Mouse (Mus musculus): ENCODE measurements around the gene Tgtp1. TPM values are rescaled to one million over a fixed set of nuclear protein-coding genes. Genes with fewer than 3 reads are reported as not detected.
"Not testable (repeated sequence)": the region's sequence is repeated elsewhere in the genome, so short reads cannot be mapped to it uniquely, and the experiment has no call there.

Gene Tgtp1
- 1.8 and 2.2 TPM in 2 replicates for polyA plus RNA-seq (2015; fragmentation: Nextera tagmentation; extraction: Ambion mirVana)

DNA sequence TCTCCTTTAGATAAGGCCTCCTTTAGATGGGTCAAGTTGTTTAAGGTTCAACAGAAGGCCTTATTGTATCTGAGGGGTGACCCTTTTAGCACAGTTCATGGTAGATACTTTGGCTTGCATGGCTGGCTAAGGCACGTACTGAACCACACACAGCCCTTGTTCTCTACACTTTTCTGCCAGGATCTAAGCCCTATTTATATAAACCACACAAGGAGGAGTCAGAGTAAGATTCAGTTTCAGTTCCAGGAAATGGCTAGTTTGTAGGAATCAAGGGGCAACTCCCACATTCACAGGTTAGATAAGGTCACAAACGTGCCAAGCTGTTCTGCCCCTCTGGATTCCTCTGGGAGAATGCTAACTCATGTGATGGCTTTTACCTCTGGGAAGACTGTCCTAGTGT is at the start of gene Tgtp1:
Gene Tgtp1, minus strand, starts transcription at position 155 of the 400 bp plus-strand sequence.
- H3K4me3 ChIP-seq (replicated peaks); H3K9ac ChIP-seq; H3K4me2 ChIP-seq (replicated peaks); H3K9me3 ChIP-seq; H3K27ac ChIP-seq; H3K27me3 ChIP-seq (replicated peaks); H3K36me3 ChIP-seq; ATAC-seq; H3K4me1 ChIP-seq (replicated peaks): not testable (repeated sequence)
- 39% methylated on average over 2 of the region's 2 CpGs for WGBS

DNA sequence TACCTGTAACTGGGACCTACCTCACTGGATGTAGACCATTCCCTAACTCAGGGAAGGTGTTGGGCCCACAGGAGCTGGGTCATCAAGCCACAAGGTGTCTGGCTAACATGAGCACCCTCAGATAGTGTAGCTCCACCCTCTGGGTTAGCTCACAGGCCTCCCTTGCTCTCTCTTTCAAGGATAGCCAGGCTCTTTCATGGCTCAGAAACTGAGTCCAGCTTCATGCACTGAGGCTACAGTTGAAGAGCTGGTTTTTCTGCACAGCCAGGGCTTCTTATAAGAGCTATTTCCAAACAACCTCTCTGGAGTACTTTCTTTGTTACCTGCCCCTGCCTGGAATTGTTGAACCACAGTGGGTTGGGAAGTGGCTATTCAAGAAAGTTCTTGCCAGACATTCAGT is 18.1 kb upstream of the Tgtp1 start:
- H3K27me3 ChIP-seq (replicated peaks); H3K9me3 ChIP-seq; H3K4me1 ChIP-seq (replicated peaks); H3K9ac ChIP-seq; H3K4me2 ChIP-seq (replicated peaks); H3K36me3 ChIP-seq; ATAC-seq; H3K27ac ChIP-seq; H3K4me3 ChIP-seq (replicated peaks): not testable (repeated sequence)

DNA sequence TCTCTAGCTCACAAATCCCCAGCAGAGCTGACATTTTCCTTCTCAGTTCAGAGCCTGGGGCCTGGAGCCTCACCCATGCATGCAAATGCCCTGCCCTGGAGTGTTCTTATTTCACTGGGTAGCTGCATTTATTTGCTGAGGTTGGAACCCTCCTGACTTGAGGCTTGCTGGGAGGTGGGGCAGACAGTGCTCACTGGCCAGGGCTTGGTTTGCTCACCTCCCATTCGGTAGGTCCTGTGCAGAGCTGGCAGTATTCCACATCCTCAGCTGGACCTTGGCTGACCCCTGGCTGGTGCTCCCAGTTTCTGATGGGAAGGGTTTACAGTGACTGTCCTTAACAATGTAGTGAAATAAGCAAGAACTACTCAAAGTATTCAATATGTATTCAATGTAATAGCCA is 12.8 kb upstream of the Tgtp1 start:
- 38% methylated on average over 1 of the region's 1 CpGs for WGBS
- not testable (repeated sequence) for ATAC-seq

DNA sequence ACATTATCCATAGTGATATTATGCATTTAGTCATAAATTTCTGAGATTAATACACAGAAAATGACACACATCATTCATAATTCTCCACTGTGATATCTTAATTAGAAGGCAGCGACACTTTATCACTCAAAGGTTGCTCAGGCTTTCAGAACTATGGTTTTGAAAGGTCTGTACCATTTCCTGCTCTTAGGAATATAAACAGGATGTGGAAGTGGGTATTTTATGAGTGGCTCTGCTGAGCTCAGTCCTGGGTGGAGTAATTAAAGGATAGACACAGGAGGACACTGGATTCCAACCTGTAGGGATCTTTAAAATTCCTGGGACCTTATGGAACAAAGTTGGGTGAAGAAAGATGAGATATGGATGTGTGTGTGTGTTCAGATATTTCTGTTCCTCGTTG is 12.3 kb upstream of the Tgtp1 start:
- H3K27me3 ChIP-seq (replicated peaks); H3K4me1 ChIP-seq (replicated peaks); H3K36me3 ChIP-seq; H3K27ac ChIP-seq; H3K9ac ChIP-seq; ATAC-seq; H3K9me3 ChIP-seq; H3K4me2 ChIP-seq (replicated peaks); H3K4me3 ChIP-seq (replicated peaks): not testable (repeated sequence)
- WGBS: 54% methylated on average over 2 of the region's 2 CpGs

More for the DNA sequence above, 12.8 kb upstream of the Tgtp1 start:
- not testable (repeated sequence) for H3K4me2 ChIP-seq (replicated peaks); H3K4me3 ChIP-seq (replicated peaks); H3K27me3 ChIP-seq (replicated peaks); H3K9ac ChIP-seq; H3K27ac ChIP-seq; H3K36me3 ChIP-seq; H3K4me1 ChIP-seq (replicated peaks); H3K9me3 ChIP-seq

DNA sequence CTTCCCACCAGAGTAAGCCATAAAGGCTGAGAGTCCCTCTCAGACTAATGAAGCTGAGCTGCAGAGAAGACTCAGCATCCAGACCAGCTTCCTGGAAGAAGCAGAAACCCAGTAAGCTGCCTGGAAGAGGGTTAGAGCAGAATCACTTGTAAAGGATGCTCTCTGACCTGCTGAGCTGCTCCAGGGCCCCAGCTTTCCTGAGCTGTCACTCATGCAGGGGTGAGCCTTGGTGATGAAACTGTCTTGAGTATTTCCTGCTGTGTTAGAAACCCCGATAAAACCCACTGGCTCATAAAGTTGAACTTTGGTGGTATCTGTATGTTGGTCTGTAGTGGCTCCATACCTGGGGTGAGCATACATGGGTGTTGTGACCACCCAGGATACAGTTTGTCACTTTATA is 6.4 kb upstream of the Tgtp1 start:
- H3K9me3 ChIP-seq; H3K4me3 ChIP-seq (replicated peaks); ATAC-seq; H3K36me3 ChIP-seq; H3K9ac ChIP-seq; H3K27ac ChIP-seq; H3K4me1 ChIP-seq (replicated peaks); H3K4me2 ChIP-seq (replicated peaks); H3K27me3 ChIP-seq (replicated peaks): not testable (repeated sequence)
- 66% methylated on average over 1 of the region's 1 CpGs for WGBS

DNA sequence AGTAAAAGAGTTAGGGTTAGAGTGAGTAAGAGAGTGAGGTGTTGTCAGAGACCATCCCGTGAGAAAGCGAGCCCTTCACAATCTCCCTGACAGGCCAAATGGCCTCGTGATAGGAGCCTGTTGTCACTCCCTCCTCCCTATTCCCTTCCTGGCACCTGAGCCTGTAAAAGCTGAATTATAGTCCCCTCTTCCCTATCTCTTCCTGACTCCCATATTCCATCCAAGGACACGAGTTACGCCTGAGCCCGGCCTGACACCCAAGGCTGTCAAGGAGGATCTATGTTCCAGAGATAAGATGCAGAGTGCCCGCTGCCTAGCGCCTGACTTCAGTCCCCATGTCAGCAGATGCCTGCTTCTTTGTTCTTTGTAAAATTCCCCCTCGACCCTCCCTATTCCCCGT is 676 bp downstream of the Tgtp1 start:
- not testable (repeated sequence) for H3K9me3 ChIP-seq; H3K4me1 ChIP-seq (replicated peaks); H3K36me3 ChIP-seq; H3K27me3 ChIP-seq (replicated peaks); H3K9ac ChIP-seq; H3K4me2 ChIP-seq (replicated peaks); H3K4me3 ChIP-seq (replicated peaks); ATAC-seq; H3K27ac ChIP-seq
- 35% methylated on average over 10 of the region's 10 CpGs for WGBS

DNA sequence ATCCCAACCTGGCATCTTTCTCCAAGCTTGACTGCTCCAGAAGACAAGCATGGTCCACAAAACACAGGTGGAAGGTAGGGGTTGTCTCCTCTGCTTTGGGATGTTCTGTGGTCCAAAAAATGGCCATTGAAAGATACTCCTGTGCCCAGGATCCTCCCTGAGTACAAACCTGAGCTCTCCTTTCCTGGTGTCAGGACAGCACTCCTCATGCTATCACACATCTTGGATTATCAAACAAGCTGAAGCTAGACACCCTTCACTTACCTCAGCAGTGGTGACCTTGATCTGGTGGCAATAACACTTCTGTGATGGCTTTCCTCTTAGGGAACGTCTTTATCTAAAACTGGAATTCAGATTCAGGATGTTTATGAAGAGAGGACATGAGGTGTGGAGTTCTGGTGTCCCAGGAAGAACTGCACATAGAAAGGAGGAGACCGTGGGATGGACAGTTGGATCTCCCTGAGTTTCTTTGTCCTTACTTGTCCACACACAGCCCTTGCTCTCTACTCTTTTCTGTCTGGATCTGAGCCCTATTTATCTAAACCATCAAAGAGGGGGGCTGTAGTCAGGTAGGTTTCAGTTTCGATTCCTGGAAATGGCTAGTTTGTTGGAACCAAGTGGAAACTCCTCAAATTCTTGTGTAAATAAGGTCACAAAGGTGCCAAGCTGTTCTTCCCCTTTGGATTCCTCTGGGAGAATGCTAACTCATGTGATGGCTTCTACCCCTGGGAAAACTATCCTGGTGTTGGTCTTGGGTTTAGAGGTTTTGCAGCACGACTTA is 2.0 kb downstream of the Tgtp1 start, which contains the start of gene Gm12185:
Gene Gm12185, minus strand, starts transcription at position 487 of the 781 bp plus-strand sequence.
- H3K36me3 ChIP-seq; H3K27ac ChIP-seq; H3K4me2 ChIP-seq (replicated peaks); H3K9ac ChIP-seq; H3K4me1 ChIP-seq (replicated peaks); ATAC-seq; H3K27me3 ChIP-seq (replicated peaks); H3K4me3 ChIP-seq (replicated peaks); H3K9me3 ChIP-seq: not testable (repeated sequence)
- 51% methylated on average over 4 of the region's 4 CpGs for WGBS

DNA sequence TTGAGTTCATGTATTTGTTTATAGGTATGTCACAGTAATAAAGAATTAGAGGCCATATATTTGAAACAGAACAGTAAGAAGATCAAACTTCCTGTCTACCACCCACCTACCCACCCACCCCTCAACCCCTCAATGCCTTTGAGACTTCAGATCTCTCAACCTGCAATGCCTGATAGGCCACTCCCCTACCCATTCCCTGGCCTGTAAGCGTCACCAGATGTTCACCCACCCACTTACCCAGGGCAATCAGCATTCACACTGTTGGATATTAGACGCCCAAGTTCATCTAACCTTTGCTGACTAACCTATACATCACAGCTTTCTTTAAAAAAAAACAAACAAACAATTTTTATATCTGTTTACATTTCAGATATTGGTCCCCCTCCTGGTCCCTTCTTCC is 4.0 kb downstream of the Tgtp1 start:
- ATAC-seq; H3K4me3 ChIP-seq (replicated peaks); H3K4me1 ChIP-seq (replicated peaks); H3K9me3 ChIP-seq; H3K27ac ChIP-seq; H3K27me3 ChIP-seq (replicated peaks); H3K4me2 ChIP-seq (replicated peaks); H3K9ac ChIP-seq; H3K36me3 ChIP-seq: not testable (repeated sequence)
- WGBS: 53% methylated on average over 2 of the region's 2 CpGs

DNA sequence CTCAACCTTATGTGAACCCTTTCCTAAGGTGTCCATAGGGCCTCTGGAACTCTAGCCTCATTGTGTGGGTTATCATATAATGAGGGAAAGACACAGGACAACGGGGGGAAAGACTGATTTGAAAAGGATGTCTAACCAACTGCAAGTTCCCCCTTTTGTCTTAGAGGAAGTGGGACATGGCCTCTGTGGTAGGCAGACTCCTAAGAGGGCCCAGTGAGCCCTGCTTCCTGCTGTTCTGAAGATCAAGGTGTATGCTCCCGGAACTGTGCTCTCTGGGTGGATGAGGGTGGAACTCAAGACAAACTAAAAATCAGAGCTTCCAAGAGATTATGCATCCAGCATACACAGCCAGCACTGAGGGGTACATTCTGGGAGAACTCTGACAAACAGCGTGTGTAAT is 5.8 kb downstream of the Tgtp1 start:
- WGBS: 73% methylated on average over 2 of the region's 3 CpGs
- H3K9ac ChIP-seq; H3K9me3 ChIP-seq; ATAC-seq; H3K36me3 ChIP-seq; H3K4me3 ChIP-seq (replicated peaks); H3K27ac ChIP-seq; H3K4me2 ChIP-seq (replicated peaks); H3K4me1 ChIP-seq (replicated peaks); H3K27me3 ChIP-seq (replicated peaks): not testable (repeated sequence)

DNA sequence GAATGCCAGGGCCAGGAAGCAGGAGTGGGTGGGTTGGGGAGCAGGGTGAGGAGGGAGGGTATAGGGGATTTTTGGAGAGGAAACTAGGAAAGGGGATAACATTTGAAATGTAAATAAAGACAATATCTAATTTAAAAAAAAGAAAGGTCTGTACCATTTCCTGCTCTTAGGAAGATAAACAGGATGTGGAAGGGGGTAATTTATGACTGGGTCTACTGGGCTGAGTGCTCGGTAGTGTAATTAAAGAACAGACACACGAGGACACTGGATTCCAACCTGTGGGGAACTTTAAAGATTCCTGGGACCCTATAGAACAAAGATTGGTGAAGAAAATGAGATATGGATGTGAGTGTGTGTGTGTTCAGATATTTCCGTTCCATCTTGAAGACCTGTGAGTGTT is 11.1 kb downstream of the Tgtp1 start:
- H3K27ac ChIP-seq; ATAC-seq; H3K4me2 ChIP-seq (replicated peaks); H3K4me1 ChIP-seq (replicated peaks); H3K9me3 ChIP-seq; H3K36me3 ChIP-seq; H3K4me3 ChIP-seq (replicated peaks); H3K27me3 ChIP-seq (replicated peaks); H3K9ac ChIP-seq: not testable (repeated sequence)
- no CpG with 5 or more reads among the region's 3 CpGs for WGBS

DNA sequence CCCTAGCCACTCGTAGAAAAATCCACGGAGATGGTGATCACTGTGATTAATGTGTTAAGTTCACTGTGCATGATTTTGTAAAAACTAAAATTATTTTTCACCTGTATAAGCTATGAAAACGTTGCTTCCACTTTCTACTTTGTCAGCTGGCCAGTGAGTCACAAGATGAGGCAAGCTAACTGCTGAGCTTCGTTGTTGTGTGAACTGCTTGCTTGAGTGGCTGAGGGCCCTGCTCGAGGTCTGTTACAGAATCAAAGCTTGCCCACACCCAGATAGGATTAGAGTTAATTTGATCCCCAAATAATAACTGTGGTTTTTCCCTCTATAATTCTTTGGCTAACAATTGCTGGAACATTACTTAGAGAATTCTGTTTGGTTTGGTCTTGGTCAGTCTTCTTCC is 13.9 kb downstream of the Tgtp1 start:
- H3K9me3 ChIP-seq; H3K4me1 ChIP-seq (replicated peaks); H3K27me3 ChIP-seq (replicated peaks); H3K36me3 ChIP-seq; H3K4me3 ChIP-seq (replicated peaks); H3K27ac ChIP-seq; ATAC-seq; H3K9ac ChIP-seq; H3K4me2 ChIP-seq (replicated peaks): not testable (repeated sequence)
- WGBS: no CpG with 5 or more reads among the region's 5 CpGs

DNA sequence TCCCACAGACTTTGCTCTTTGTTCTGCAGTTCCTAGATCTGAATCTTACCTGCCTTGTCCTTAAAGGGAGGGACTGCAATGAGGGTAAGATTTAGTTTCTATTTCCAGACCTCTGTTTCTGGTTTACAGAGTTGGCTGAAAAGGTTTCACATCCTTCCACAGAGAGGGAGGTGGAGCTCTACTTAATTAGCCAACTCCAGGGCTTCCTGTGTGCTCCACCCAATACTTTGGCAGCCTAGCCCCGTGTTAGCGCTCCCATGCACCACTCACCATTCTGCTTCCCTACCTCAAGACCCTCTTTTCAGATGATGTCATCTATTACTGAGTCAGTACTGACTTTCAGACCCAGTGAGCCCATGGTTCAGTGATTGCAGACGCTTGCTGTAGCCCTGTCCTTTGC is 14.7 kb downstream of the Tgtp1 start, which contains the start of gene 9930111J21Rik1:
Gene 9930111J21Rik1, minus strand, starts transcription at position 148 of the 400 bp plus-strand sequence.
- H3K27ac ChIP-seq; H3K4me1 ChIP-seq (replicated peaks); H3K27me3 ChIP-seq (replicated peaks); H3K4me3 ChIP-seq (replicated peaks); ATAC-seq; H3K4me2 ChIP-seq (replicated peaks); H3K36me3 ChIP-seq; H3K9ac ChIP-seq; H3K9me3 ChIP-seq: not testable (repeated sequence)
- WGBS: no CpG with 5 or more reads among the region's 3 CpGs

DNA sequence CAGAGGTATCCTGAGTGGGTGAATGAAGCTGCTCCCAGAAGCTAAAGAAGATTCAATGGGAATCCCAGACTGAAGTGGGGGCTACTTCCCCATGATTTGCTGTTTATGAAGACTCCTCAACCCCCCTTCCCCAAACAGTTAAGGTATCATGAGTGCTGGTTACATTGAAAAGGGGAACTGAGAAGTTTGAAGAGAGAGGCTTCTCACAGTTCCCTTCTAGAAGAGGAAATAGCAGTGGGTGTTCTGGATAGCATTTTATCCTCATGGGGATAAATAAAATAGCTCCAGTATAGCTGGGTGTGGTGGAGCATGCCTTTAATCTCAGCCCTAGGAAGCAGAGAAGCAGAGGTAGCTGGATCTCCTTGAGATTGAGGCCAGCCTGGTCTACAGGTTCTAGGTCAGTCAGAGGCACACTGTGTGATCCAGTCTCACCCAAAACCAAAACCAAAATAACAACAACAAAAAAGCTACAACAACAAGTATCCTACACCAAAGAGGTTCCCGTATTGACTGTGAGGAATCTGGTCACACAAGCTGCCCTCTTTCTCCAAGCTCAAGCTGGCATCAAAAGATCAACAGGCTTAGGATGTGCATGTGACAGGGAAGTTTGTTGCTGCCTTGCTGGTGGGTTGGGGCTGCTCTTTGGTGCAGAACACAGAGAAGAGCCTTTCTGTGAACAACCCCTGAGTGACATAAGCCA is 15.6 kb downstream of the Tgtp1 start, which contains the start of gene Olfr56:
Gene Olfr56, plus strand, starts transcription at position 650 of the 700 bp plus-strand sequence.
- H3K36me3 ChIP-seq; H3K27me3 ChIP-seq (replicated peaks); ATAC-seq; H3K4me3 ChIP-seq (replicated peaks); H3K9me3 ChIP-seq; H3K4me2 ChIP-seq (replicated peaks); H3K4me1 ChIP-seq (replicated peaks); H3K9ac ChIP-seq; H3K27ac ChIP-seq: not testable (repeated sequence)
- WGBS: no CpG with 5 or more reads among the region's 1 CpGs
